Mouse (Mus musculus): ENCODE results near the gene Stk16. TPM values are rescaled to one million over a fixed set of nuclear protein-coding genes. Genes with fewer than 3 reads are reported as not detected.

Gene Stk16
- polyA plus RNA-seq, 1 experiment from 2014 or later: 120 TPM

- ATAC-seq (ENCODE audit: low FRiP score, low TSS enrichment) (no peak), DNase-seq (no peak)
- Histone ChIP-seq H3K4me3 (replicated peaks; ENCODE audit: low read depth, low read length) (no peak overlapping the region), H3K9me3 (ENCODE audit: control insufficient read depth, low read length) (no peaks in the 10 kb centered on the region), H3K4me2 (ENCODE audit: low read length) (no peak overlapping the region), H3K36me3 (ENCODE audit: control insufficient read depth, insufficient read depth, low read length) (no peaks in the 10 kb centered on the region), H3K27ac (replicated peaks; ENCODE audit: low read depth, low read length) (no peak overlapping the region), H3K9ac (replicated peaks; ENCODE audit: low read length) (no peak overlapping the region), H3K4me1 (ENCODE audit: control insufficient read depth, insufficient read depth, low read length) (no peaks in the 10 kb centered on the region; the same call in 1 of the 2 replicates), H3K27me3 (ENCODE audit: control insufficient read depth, insufficient read depth, low read length) (no peaks in the 10 kb centered on the region)
- WGBS: 73% methylated on average over 13 of the region's 13 CpGs
Measured at GRCm38 (mm10) chr1:75252308-75252707, 41.7 kb downstream of the Stk16 start.

GRCm38 (mm10) chr1:75253029-75253428 lies 42.4 kb downstream of the Stk16 start:
- Histone ChIP-seq H3K4me1 (ENCODE audit: control insufficient read depth, insufficient read depth, low read length) (no peaks in the 10 kb centered on the region; the same call in 1 of the 2 replicates), H3K4me3 (replicated peaks; ENCODE audit: low read depth, low read length) (no peak overlapping the region), H3K9ac (replicated peaks; ENCODE audit: low read length) (no peak overlapping the region), H3K9me3 (ENCODE audit: control insufficient read depth, low read length) (no peaks in the 10 kb centered on the region), H3K36me3 (ENCODE audit: control insufficient read depth, insufficient read depth, low read length) (no peaks in the 10 kb centered on the region), H3K27ac (replicated peaks; ENCODE audit: low read depth, low read length) (no peak overlapping the region), H3K4me2 (ENCODE audit: low read length) (no peak overlapping the region), H3K27me3 (ENCODE audit: control insufficient read depth, insufficient read depth, low read length) (no peaks in the 10 kb centered on the region)
- WGBS: 76% methylated on average over 16 of the region's 16 CpGs
- no peak for ATAC-seq (ENCODE audit: low FRiP score, low TSS enrichment)
- no peak for DNase-seq

- DNase-seq (peak; percentile 88), ATAC-seq (ENCODE audit: low FRiP score, low TSS enrichment) (no peak)
- Histone ChIP-seq H3K36me3 (ENCODE audit: control insufficient read depth, insufficient read depth, low read length) (no peaks in the 10 kb centered on the region), H3K27ac (replicated peaks; ENCODE audit: low read depth, low read length) (no peak overlapping the region), H3K9ac (replicated peaks; ENCODE audit: low read length) (no peak overlapping the region), H3K4me1 (ENCODE audit: control insufficient read depth, insufficient read depth, low read length) (no peaks in the 10 kb centered on the region; the same call in 1 of the 2 replicates), H3K4me3 (replicated peaks; ENCODE audit: low read depth, low read length) (no peak overlapping the region), H3K4me2 (ENCODE audit: low read length) (no peak overlapping the region), H3K9me3 (ENCODE audit: control insufficient read depth, low read length) (no peaks in the 10 kb centered on the region), H3K27me3 (ENCODE audit: control insufficient read depth, insufficient read depth, low read length) (no peaks in the 10 kb centered on the region)
- WGBS: 67% methylated on average over 16 of the region's 16 CpGs
Measured at GRCm38 (mm10) chr1:75253849-75254624, 43.4 kb downstream of the Stk16 start.

- Histone ChIP-seq H3K9ac (replicated peaks; ENCODE audit: low read length) (no peak overlapping the region), H3K4me1 (ENCODE audit: control insufficient read depth, insufficient read depth, low read length) (no peaks in the 10 kb centered on the region; the same call in 1 of the 2 replicates), H3K27me3 (ENCODE audit: control insufficient read depth, insufficient read depth, low read length) (no peaks in the 10 kb centered on the region), H3K9me3 (ENCODE audit: control insufficient read depth, low read length) (no peaks in the 10 kb centered on the region), H3K4me3 (replicated peaks; ENCODE audit: low read depth, low read length) (no peak overlapping the region), H3K4me2 (ENCODE audit: low read length) (no peak overlapping the region), H3K36me3 (ENCODE audit: control insufficient read depth, insufficient read depth, low read length) (no peaks in the 10 kb centered on the region), H3K27ac (replicated peaks; ENCODE audit: low read depth, low read length) (no peak overlapping the region)
- ATAC-seq (ENCODE audit: low FRiP score, low TSS enrichment) (no peak), DNase-seq (no peak)
- 58% methylated on average over 8 of the region's 8 CpGs for WGBS
Measured at GRCm38 (mm10) chr1:75254625-75255013, 44.0 kb downstream of the Stk16 start.

DNA sequence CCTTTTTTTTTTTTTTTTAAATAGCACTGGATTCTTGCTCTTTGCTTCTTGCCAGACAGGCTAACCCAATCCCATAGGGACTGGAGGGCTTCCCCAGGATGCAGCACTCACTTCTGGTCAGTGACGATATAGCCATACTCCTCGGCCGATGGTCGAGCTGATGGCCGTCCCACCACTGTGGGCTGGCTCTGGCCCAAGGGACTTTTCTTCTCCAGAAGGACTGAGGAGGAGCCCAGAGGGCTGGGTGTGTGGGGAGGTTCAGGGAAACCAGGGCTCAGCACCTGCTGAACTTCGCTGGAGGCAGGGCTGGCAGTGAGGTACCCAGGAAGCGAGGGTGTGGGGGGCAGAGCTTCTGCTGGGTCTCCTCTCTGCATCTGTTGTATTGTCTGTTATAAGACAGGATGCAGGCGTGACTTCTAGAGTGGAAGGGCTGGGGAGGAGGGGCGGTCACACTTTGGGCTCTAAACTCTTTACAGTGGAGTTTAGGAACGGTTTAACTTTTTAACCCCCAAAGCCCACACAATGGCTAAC lies 44.9 kb downstream of the Stk16 start:
- Histone ChIP-seq H3K4me2 (ENCODE audit: low read length) (no peak overlapping the region), H3K4me1 (ENCODE audit: control insufficient read depth, insufficient read depth, low read length) (no peaks in the 10 kb centered on the region; the same call in 1 of the 2 replicates), H3K4me3 (replicated peaks; ENCODE audit: low read depth, low read length) (no peak overlapping the region), H3K27me3 (ENCODE audit: control insufficient read depth, insufficient read depth, low read length) (no peaks in the 10 kb centered on the region), H3K9ac (replicated peaks; ENCODE audit: low read length) (no peak overlapping the region), H3K36me3 (ENCODE audit: control insufficient read depth, insufficient read depth, low read length) (no peaks in the 10 kb centered on the region), H3K27ac (replicated peaks; ENCODE audit: low read depth, low read length) (no peak overlapping the region), H3K9me3 (ENCODE audit: control insufficient read depth, low read length) (no peaks in the 10 kb centered on the region)
- no peak for DNase-seq
- no peak for ATAC-seq (ENCODE audit: low FRiP score, low TSS enrichment)
- 72% methylated on average over 10 of the region's 10 CpGs for WGBS

DNA sequence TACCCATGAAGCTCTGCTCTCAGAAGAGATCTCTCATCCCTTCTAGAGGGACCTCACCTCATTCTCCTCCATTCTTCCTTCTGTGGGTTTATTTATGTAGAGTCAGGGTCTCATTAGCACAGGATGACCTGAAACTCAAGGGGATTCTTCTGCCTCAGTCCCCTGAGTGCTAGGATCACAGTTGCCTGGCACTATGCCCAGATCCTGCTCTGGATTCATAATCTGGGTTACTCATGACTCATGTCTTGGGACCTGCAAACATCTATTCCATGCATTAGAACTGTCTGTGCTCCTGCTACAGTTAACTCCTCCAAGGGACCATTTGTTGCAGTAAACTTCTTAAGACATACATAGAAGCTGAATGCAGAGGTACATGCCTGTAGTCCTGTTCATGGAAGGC lies 50.6 kb downstream of the Stk16 start:
- Histone ChIP-seq H3K4me2 (ENCODE audit: low read length) (no peak overlapping the region), H3K36me3 (ENCODE audit: control insufficient read depth, insufficient read depth, low read length) (no peaks in the 10 kb centered on the region), H3K27me3 (ENCODE audit: control insufficient read depth, insufficient read depth, low read length) (peaks cover 27% of the 10 kb centered on the region; the same call in 1 of the 2 replicates), H3K27ac (replicated peaks; ENCODE audit: low read depth, low read length) (no peak overlapping the region), H3K9ac (replicated peaks; ENCODE audit: low read length) (no peak overlapping the region), H3K9me3 (ENCODE audit: control insufficient read depth, low read length) (no peaks in the 10 kb centered on the region), H3K4me3 (replicated peaks; ENCODE audit: low read depth, low read length) (no peak overlapping the region), H3K4me1 (ENCODE audit: control insufficient read depth, insufficient read depth, low read length) (0 out of 2 replicates have a peak, but pooled peaks cover 5% of the 10 kb centered on the region)
- no peak for ATAC-seq (ENCODE audit: low FRiP score, low TSS enrichment)
- no peak for DNase-seq

DNA sequence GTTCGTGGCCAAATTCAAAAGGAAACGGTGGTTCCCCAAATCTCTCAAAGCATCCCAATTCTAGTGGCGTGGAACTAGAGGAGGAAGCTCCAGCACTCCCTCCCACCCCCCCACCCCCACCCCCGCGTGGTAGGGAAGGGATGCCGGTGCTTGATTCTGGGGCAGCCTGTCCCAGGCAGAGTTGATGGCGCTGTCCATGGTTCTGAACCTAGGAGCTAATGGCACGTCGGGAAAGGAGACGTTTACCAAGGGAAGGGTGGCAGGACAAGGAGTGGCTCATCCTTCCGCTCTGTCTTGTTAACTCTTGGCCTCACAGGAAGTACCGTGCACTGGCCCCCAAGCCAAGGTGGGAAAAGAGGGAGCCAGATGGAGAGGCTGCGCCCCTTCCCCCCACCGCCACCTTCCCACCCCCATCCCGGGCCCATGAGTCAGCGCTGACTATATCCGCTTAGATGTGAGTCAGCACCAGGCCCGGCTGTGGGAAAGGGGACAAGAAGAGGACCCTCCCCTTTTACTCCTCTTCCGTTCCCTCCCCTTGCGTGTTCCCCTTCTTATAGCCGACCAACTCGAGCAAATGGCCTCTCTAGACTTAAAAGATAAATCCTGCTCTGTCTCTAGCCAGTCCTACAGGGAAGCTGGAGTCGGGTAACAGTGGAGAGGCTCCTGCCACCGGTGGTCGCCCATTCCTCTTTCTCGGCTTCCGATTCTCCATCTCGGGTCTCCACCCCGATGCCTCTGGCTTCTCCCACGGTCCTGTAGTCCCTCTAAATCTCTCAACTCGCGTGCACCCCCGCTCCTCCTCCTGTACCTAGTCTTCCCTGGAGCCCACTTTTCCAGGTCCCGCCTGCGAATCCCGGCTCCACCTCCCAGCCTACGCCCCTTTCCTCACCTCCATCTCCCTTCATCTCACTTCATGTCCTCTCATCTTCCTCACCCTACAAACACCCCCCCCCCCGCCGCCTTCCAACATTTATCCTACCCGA lies 52.6 kb downstream of the Stk16 start:
- Histone ChIP-seq H3K4me2 (ENCODE audit: low read length) (peak overlapping the region; percentile 71), H3K9ac (replicated peaks; ENCODE audit: low read length) (peak overlapping the region; percentile 55), H3K4me3 (replicated peaks; ENCODE audit: low read depth, low read length) (peak overlapping the region; percentile 50), H3K9me3 (ENCODE audit: control insufficient read depth, low read length) (no peaks in the 10 kb centered on the region), H3K36me3 (ENCODE audit: control insufficient read depth, insufficient read depth, low read length) (no peaks in the 10 kb centered on the region), H3K27ac (replicated peaks; ENCODE audit: low read depth, low read length) (peak overlapping the region; percentile 14; the same call in 1 of the 2 replicates), H3K4me1 (ENCODE audit: control insufficient read depth, insufficient read depth, low read length) (0 out of 2 replicates have a peak, but pooled peaks cover 5% of the 10 kb centered on the region), H3K27me3 (ENCODE audit: control insufficient read depth, insufficient read depth, low read length) (peaks cover 27% of the 10 kb centered on the region; the same call in 1 of the 2 replicates)
- DNase-seq (peak; percentile 71), ATAC-seq (ENCODE audit: low FRiP score, low TSS enrichment) (peak; percentile 53; the same call in 1 of the 2 replicates)
- WGBS: 2% methylated on average over 40 of the region's 40 CpGs

DNA sequence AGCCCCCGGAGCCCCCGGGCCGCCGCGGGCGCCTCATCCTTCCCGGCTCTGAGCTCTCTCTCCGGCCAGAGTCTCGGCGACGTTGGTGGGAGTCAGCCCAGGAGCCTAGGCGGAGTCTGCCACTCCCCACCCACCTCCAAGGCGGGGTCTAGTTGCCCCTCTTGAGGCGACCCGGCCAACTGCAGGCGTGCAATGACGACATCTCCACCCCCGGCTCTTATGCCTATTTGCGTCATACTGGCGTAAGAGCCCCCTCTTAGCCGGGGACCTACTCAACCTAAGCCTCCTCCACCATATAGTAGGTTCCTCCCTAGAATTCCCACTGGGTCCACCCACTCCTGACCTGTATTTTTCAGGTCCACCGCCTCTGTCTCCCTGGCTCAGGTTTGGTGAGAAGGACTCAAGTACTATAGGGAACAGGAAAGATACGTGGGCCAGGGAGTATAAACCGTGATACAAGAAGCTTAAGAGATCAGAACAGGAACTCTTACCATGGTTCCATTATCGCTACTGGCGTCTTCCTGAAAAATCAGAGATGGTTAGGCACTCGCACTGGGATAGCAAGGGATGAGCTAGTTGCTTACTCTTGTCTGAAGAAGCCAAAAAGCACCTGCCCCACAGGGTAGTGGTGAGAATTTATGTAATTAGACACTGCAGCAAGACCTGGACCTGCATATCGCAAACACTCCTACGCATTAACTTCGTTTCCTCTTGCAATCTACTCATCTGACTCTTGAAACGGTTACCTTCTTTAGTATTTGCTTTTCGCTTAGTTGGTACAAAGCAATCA lies 53.6 kb downstream of the Stk16 start, which contains the start of gene Ptprn:
Ptprn (minus strand) TSS at position 412 of the 790 bp plus-strand sequence.
- peak within 1 kb of the TSS; percentile 50 for H3K4me3 ChIP-seq (replicated peaks; ENCODE audit: low read depth, low read length)
- 12% methylated on average over 32 of the region's 32 CpGs for WGBS
- 0 out of 2 replicates have a peak, but pooled peaks cover 5% of the 10 kb centered on the region for H3K4me1 ChIP-seq (ENCODE audit: control insufficient read depth, insufficient read depth, low read length)
- H3K9me3 ChIP-seq (ENCODE audit: control insufficient read depth, low read length): no peaks in the 10 kb centered on the region
- peak within 1 kb of the TSS; percentile 71 for H3K4me2 ChIP-seq (ENCODE audit: low read length)
- ATAC-seq (ENCODE audit: low FRiP score, low TSS enrichment): peak; percentile 78
- DNase-seq: peak; percentile 75
- H3K27ac ChIP-seq (replicated peaks; ENCODE audit: low read depth, low read length): peak within 1 kb of the TSS; percentile 14; the same call in 1 of the 2 replicates
- H3K9ac ChIP-seq (replicated peaks; ENCODE audit: low read length): peak within 1 kb of the TSS; percentile 55
- peaks cover 27% of the 10 kb centered on the region; the same call in 1 of the 2 replicates for H3K27me3 ChIP-seq (ENCODE audit: control insufficient read depth, insufficient read depth, low read length)
- H3K36me3 ChIP-seq (ENCODE audit: control insufficient read depth, insufficient read depth, low read length): no peaks in the 10 kb centered on the region
